18 mouse cellular contexts compared by ENCODE assay signal in genomic region chr10:75484767-75485166, GRCm38 (mm10). TPM values are rescaled to one million over a fixed set of nuclear protein-coding genes. Genes with fewer than 3 reads are reported as not detected.
DNase-seq lines count a peak whose midpoint lies in the region; ATAC-seq and TF ChIP-seq lines count a peak whose summit lies in the region.
"Had no signal": no experiment of that assay in that cellular context is flagged by ENCODE, and none has a peak within 500 bp of the region (broad histone marks: within the 10 kb centered on the region; RNA-seq: fewer than 3 reads in every experiment).

No protein-coding gene starts in this region.

- H3K4me3 ChIP-seq in kidney, adult 2 months (ENCODE audit: insufficient read depth, low read depth, low read length) = no peak overlapping the region
- H3K4me3 ChIP-seq: forebrain, embryonic 10.5 days; heart, embryonic 12.5 days; hindbrain, embryonic 13.5 days had no signal

- no peak for TF ChIP-seq POLR2A in kidney, adult 2 months (IDR thresholded peaks at IDR 0.05; ENCODE audit: low read depth, low read length)

- DNase-seq in kidney, adult 2 months = no peak
- DNase-seq in kidney, adult 18-20 months = no peak
- DNase-seq in left cerebral cortex, adult 11 months (ENCODE audit: low spot score) = no peak
- no peak for DNase-seq in thymus, postnatal 10 days (ENCODE audit: low spot score in 2 of 2)
- DNase-seq: adrenal gland, postnatal 10 days; cerebellum, adult 11 months; cerebellum, adult 8-10 months; cerebellum, postnatal 14 days; gastrocnemius, postnatal 36 days; heart, postnatal 36 days had no signal

- peak; percentile 39 for ATAC-seq in common myeloid progenitor, adult 5-6 weeks (replicated peaks; ENCODE audit: low read depth, poor library complexity, severe bottlenecking)
- peak; percentile 26 to 60; a peak in 1 of 4 replicates for ATAC-seq in hematopoietic stem cell, adult 5-6 weeks (replicated peaks in 1 of 2; ENCODE audit: insufficient read depth in 1 of 2, low FRiP score in 2 of 2, low TSS enrichment in 1 of 2, low read depth in 1 of 2, poor library complexity in 2 of 2, severe bottlenecking in 2 of 2)
- ATAC-seq: forebrain, embryonic 14.5 days; hindbrain, postnatal 0 days had no signal

- no peaks in the 10 kb centered on the region for H3K36me3 ChIP-seq in kidney, adult 2 months (ENCODE audit: control insufficient read depth, insufficient read depth, low read length)
- H3K36me3 ChIP-seq: forebrain, embryonic 10.5 days; G1E; heart, embryonic 12.5 days; hindbrain, embryonic 13.5 days had no signal

- no peaks in the 10 kb centered on the region for H3K4me1 ChIP-seq in kidney, adult 2 months (ENCODE audit: control insufficient read depth, insufficient read depth, low read length)
- H3K4me1 ChIP-seq: forebrain, embryonic 10.5 days; hindbrain, embryonic 13.5 days had no signal

- no peaks in the 10 kb centered on the region for H3K27me3 ChIP-seq in kidney, adult 2 months (replicated peaks; ENCODE audit: control insufficient read depth, insufficient read depth, low read length)
- H3K27me3 ChIP-seq: heart, embryonic 12.5 days; hindbrain, embryonic 13.5 days had no signal

- TF ChIP-seq CTCF in kidney, adult 2 months (conservative IDR thresholded peaks at IDR 0.05; ENCODE audit: insufficient read depth, insufficient read length, low read depth, low read length) = no peak

- peak overlapping the region; percentile 6; the same call in 1 of the 2 replicates for H3K27ac ChIP-seq in kidney, adult 2 months (ENCODE audit: insufficient read depth, low read depth, low read length)
- H3K27ac ChIP-seq: forebrain, embryonic 10.5 days; hindbrain, embryonic 13.5 days; hindbrain, postnatal 0 days had no signal

- 67% methylated on average over 6 of the region's 6 CpGs for WGBS in kidney, adult 2 months

RNA-seq across cellular contexts. Expression of gene Snrpd3, which starts 32.6 kb away (rescaled TPM):
- 27.0 and 41.2 TPM in 2 replicates for polyA plus RNA-seq in kidney, adult 2 months (2012; rRNA removed)
- total RNA-seq in common myeloid progenitor, adult 5-6 weeks (2017) = 82.7 and 123 TPM in 2 replicates
- 40.2 and 83.0 TPM in 2 replicates for total RNA-seq in hematopoietic stem cell, adult 5-6 weeks (2017)

RNA-seq across cellular contexts. Expression of gene Gucd1, which starts 33.0 kb away (rescaled TPM):
- 124 and 164 TPM in 2 replicates for polyA plus RNA-seq in kidney, adult 2 months (2012; rRNA removed)
- total RNA-seq in common myeloid progenitor, adult 5-6 weeks (2017) = 11.5 and 13.3 TPM in 2 replicates
- total RNA-seq in hematopoietic stem cell, adult 5-6 weeks (2017) = 16.7 and 24.9 TPM in 2 replicates
